Mouse (Mus musculus): ENCODE data around the gene 5430419D17Rik.

5430419D17Rik gene

GRCm38 (mm10) chr7:131317587-131317986 lies 143.4 kb downstream of the 5430419D17Rik start:
- no peak for DNase-seq

- no peak for DNase-seq
Measured at GRCm38 (mm10) chr7:131318340-131318739, 144.1 kb downstream of the 5430419D17Rik start.

- no peak for DNase-seq
Measured at GRCm38 (mm10) chr7:131322192-131322591, 148.0 kb downstream of the 5430419D17Rik start, which contains the start of gene Cuzd1. Gene Cuzd1, minus strand, starts transcription at chr7:131322292.

- no peak for DNase-seq
Measured at GRCm38 (mm10) chr7:131327054-131327453, 152.9 kb downstream of the 5430419D17Rik start.

DNA sequence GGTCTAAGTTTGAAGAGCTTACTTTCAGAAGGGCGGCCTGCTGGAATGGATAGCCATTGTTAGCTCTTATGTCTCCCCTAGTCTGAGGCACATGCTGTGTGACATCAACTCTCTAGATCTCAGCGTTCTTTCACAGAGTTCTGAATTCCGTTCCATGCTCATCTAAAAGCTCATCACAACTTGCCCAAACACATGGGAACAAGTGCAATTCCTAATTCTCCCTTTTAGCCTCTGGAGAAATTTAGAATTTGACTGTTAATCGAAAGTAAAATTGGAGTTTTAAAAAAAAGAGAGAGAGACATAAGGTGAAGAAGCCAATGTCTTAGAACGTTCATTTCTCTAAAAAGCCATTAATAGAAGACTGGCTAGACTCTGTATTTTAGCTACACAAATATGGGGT lies 155.2 kb downstream of the 5430419D17Rik start, which contains the start of gene Fam24b:
Gene Fam24b (minus strand): TSS at position 101 of the 400 bp plus-strand sequence.
- DNase-seq = no peak

DNA sequence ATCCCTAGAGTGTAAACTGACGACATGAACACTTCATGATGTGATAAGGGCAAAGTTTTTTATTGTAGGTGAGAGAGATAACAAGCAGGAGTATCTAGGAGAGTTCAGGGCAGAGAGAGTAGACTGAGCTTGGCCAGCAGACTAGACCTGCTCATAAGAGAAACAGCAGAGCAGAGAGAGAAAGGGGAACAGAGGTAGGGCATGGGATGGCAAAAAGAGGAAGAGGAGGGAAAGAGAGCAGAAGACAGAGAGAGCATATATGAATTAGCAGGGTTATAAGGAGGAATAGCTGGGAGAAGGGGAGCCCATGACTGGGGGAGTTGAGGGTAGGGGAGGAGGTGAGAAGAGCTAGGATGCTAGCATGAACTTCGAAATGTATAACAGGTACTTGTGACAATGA lies 157.5 kb downstream of the 5430419D17Rik start:
- DNase-seq = no peak

DNA sequence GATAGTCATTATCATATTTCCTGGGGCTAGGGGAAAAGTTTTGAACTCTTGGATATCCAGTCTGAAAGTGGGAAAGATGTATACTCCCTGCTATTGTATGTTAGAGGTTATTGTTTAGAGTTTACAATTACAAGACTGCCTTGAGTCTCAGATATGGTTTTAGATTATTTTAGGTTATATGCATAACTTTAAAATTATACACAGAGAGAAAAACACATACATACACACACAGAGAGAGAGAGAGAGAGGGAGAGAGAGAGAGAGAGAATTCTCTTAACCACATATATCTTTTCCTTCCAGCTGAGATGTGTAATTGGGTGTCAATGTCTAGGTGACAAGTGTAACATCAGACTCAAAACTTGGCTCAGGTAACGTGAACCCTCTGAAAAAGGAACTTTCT lies 159.4 kb downstream of the 5430419D17Rik start, which contains the start of gene Fam24a:
Gene Fam24a (plus strand): TSS at position 301 of the 400 bp plus-strand sequence.
- DNase-seq = no peak

DNA sequence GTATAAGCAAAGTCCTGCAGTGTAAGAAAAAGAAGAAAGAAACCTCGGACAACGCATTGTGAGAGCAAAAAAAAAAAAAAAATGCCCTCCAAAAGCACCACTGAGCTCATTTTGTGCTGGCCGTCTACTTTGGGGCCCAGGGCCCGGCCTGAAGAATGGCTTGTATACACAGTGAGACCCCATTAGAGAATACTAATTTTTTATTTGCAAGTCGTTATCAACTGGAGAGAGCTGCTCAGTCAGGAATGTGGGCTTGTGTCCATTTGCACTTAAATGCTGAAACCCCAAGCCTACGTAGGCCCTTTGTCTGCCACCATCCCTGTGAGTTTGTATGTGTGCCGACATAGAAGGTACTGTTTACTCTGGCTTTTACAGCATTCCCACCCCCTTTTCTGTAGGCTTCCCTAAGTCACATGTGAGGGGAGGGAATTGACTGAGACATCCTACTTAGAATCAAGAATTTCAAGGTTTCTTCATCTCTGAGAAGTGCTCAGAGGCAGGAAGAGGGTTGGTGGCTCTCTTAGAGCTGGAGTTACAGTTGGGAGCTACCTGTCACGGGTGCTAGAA lies 163.4 kb downstream of the 5430419D17Rik start:
- DNase-seq = no peak

- no peak for DNase-seq
Measured at GRCm38 (mm10) chr7:131345856-131346541, 171.8 kb downstream of the 5430419D17Rik start.

Measured in lung, postnatal 4 days (tissue).